Mouse (Mus musculus): Measurements from ENCODE around the gene Rad9a. TPM values are rescaled to one million over a fixed set of nuclear protein-coding genes. Genes with fewer than 3 reads are reported as not detected.

The Rad9a gene
- total and polyA plus RNA-seq, 3 experiments: 21.3 to 37.9 TPM; not detected in 1

DNA sequence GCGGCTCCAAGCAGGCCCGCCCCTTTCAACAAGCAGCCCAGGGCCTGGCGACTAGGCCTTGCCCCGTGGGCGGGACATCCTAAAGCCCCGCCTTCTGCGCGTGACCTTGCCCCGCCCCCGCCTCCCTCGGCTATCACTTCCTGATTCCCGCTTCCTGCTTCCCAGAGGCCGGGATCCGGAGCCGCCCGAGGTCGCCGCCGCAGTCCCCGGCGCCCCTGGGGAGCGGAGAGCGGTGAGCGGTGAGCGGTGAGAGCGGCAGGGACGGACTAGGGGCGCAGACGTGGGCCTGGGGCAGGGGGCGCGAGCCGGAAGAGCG is 53.0 kb downstream of the Rad9a start, which contains the start of gene Coro1b (continued):
- TF ChIP-seq GATA1 (IDR thresholded peaks at IDR 0.05; ENCODE audit: low read depth, low read length): no peak

DNA sequence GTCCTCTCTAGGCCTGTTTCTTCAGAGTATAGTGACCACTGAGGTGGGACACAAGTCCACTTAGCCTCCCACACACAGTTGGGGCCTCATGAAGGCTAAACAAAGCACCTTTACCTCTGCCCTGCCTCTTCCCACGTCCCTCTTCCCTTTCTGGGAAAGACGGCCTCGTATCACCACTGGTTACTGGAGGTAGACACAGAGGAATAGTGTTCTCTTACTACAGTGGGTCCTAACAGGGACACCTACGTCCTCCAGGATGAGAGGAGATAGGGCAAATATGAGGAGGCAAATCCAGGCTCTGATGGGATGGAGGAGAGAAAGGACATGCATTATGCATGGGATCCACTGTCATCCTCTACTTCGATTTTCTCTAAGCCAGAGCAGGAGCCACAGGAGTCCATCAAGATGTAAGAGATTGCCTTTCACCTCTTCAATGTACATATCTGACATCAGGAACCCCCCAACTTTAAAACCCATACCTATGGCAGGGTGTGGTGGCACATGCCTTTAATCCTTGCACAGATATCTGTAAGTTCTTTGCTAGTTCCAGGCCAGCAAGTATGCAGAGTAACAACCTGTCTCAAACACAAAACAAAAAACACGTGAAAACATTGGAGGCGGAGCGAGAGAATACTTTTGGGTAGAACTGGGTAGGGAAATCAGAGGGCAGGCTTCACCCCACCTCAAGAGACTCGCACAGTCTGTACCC is 53.5 kb downstream of the Rad9a start:
- H3K36me3 ChIP-seq (ENCODE audit: control insufficient read depth in 1 of 2, insufficient read depth in 2 of 2, low read length in 2 of 2): peaks cover 0 to 3% of the 10 kb centered on the region in 2 experiments; a peak in 1 of 4 replicates
- DNase-seq (ENCODE audit: low read depth, low spot score): no peak
- no peak for TF ChIP-seq TCF12 (IDR thresholded peaks at IDR 0.05; ENCODE audit: low read depth, low read length)
- no peak for TF ChIP-seq MAZ (IDR thresholded peaks at IDR 0.05; ENCODE audit: low read depth, low read length)
- 0 out of 2 replicates have a peak, but pooled peaks have one; percentile 25 for TF ChIP-seq TBP (IDR thresholded peaks at IDR 0.05; ENCODE audit: low read depth, low read length)
- no peak for TF ChIP-seq ELF1 (IDR thresholded peaks at IDR 0.05; ENCODE audit: low read depth, low read length)
- peak; percentile 88 for TF ChIP-seq MXI1 (IDR thresholded peaks at IDR 0.05; ENCODE audit: low read depth, low read length)
- no peak for TF ChIP-seq SMC3 (IDR thresholded peaks at IDR 0.05; ENCODE audit: low read depth, low read length)
- TF ChIP-seq MAX (IDR thresholded peaks at IDR 0.05; ENCODE audit: low read length): peak; percentile 57; the same call in 1 of the 2 replicates
- TF ChIP-seq SIN3A (IDR thresholded peaks at IDR 0.05; ENCODE audit: low read length): peak; percentile 38
- TF ChIP-seq CHD2 (IDR thresholded peaks at IDR 0.05; ENCODE audit: low read length): no peak
- no peak for TF ChIP-seq CHD1 (IDR thresholded peaks at IDR 0.05; ENCODE audit: low read depth, low read length)
- no peak for TF ChIP-seq CTCF (IDR thresholded peaks at IDR 0.05 in 2 of 3, conservative IDR thresholded peaks at IDR 0.05 in 1 of 3; ENCODE audit: control insufficient read depth in 1 of 3, insufficient read depth in 1 of 3, low read depth in 2 of 3, low read length in 3 of 3, poor library complexity in 1 of 3, severe bottlenecking in 1 of 3)
- no peak for TF ChIP-seq ZMIZ1 (IDR thresholded peaks at IDR 0.05; ENCODE audit: low read depth, low read length)
- TF ChIP-seq MYC (IDR thresholded peaks at IDR 0.05; ENCODE audit: low read depth, low read length): 0 out of 2 replicates have a peak, but pooled peaks have one; percentile 46
- peak overlapping the region; percentile 49 to 79 for H3K4me3 ChIP-seq (ENCODE audit: control insufficient read depth in 1 of 2, insufficient read depth in 1 of 2, low read depth in 2 of 2, low read length in 2 of 2)
- H3K27me3 ChIP-seq (ENCODE audit: control insufficient read depth in 1 of 2, insufficient read depth in 2 of 2, low read length in 2 of 2): no peaks in the 10 kb centered on the region
- no peaks in the 10 kb centered on the region for H3K9me3 ChIP-seq (replicated peaks; ENCODE audit: insufficient read depth, low read length)
- peak overlapping the region; percentile 50 for H3K9ac ChIP-seq (ENCODE audit: control insufficient read depth, low read depth, low read length, poor library complexity, severe bottlenecking)
- no peak overlapping the region for H3K27ac ChIP-seq (ENCODE audit: control insufficient read depth, low read depth, low read length)
- peaks cover 9% of the 10 kb centered on the region for H3K79me2 ChIP-seq (ENCODE audit: control insufficient read depth, insufficient read depth, low read length, poor library complexity)
- H3K4me1 ChIP-seq (ENCODE audit: control insufficient read depth in 1 of 2, insufficient read depth in 2 of 2, low read length in 2 of 2): peaks cover 5 to 14% of the 10 kb centered on the region in 2 experiments; a peak in 3 of 4 replicates

DNA sequence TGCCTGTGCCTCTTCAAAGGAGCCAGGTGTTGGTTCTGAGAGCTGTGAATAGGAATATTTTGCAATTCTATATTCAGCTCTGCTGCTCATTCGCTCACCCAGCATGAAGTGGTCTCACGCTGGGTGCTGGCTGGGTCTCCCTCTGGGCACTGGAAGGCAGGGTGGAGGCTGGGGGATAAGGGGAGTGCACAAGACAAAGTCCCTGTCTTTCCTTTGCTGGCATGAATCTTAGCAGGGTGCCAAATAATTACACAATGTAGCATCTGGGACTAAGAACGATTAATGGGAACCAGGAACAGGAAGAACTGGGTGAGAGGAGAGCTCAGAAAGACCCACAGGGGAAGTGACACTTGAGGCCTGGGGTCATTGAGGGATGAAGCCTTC is 54.4 kb downstream of the Rad9a start:
- peaks cover 5 to 14% of the 10 kb centered on the region in 2 experiments; a peak in 3 of 4 replicates for H3K4me1 ChIP-seq (ENCODE audit: control insufficient read depth in 1 of 2, insufficient read depth in 2 of 2, low read length in 2 of 2)

More for the DNA sequence above, 54.4 kb downstream of the Rad9a start:
- Histone ChIP-seq H3K79me2 (ENCODE audit: control insufficient read depth, insufficient read depth, low read length, poor library complexity) (peaks cover 9% of the 10 kb centered on the region), H3K4me3 (ENCODE audit: control insufficient read depth in 1 of 2, insufficient read depth in 1 of 2, low read depth in 2 of 2, low read length in 2 of 2) (no peak overlapping the region), H3K9me3 (replicated peaks; ENCODE audit: insufficient read depth, low read length) (no peaks in the 10 kb centered on the region), H3K36me3 (ENCODE audit: control insufficient read depth in 1 of 2, insufficient read depth in 2 of 2, low read length in 2 of 2) (peaks cover 0 to 3% of the 10 kb centered on the region in 2 experiments; a peak in 1 of 4 replicates), H3K27me3 (ENCODE audit: control insufficient read depth in 1 of 2, insufficient read depth in 2 of 2, low read length in 2 of 2) (no peaks in the 10 kb centered on the region), H3K9ac (ENCODE audit: control insufficient read depth, low read depth, low read length, poor library complexity, severe bottlenecking) (no peak overlapping the region), H3K27ac (ENCODE audit: control insufficient read depth, low read depth, low read length) (no peak overlapping the region)
- no peak for DNase-seq (ENCODE audit: low read depth, low spot score)
- no peak for TF ChIP-seq UBTF (IDR thresholded peaks at IDR 0.05; ENCODE audit: borderline replicate concordance, insufficient read depth, low read depth, low read length)
- TF ChIP-seq TBP (IDR thresholded peaks at IDR 0.05; ENCODE audit: low read depth, low read length): no peak
- TF ChIP-seq ZKSCAN1 (IDR thresholded peaks at IDR 0.05; ENCODE audit: low read depth, low read length): no peak
- no peak for TF ChIP-seq SIN3A (IDR thresholded peaks at IDR 0.05; ENCODE audit: low read length)
- TF ChIP-seq TCF12 (IDR thresholded peaks at IDR 0.05; ENCODE audit: low read depth, low read length): no peak
- no peak for TF ChIP-seq MYB (IDR thresholded peaks at IDR 0.05; ENCODE audit: low read depth, low read length)
- TF ChIP-seq POLR2A (IDR thresholded peaks at IDR 0.05; ENCODE audit: control insufficient read depth in 1 of 2, insufficient read depth in 1 of 2, low read depth in 1 of 2, low read length in 2 of 2, poor library complexity in 1 of 2): no peak
- no peak for TF ChIP-seq MEF2A (IDR thresholded peaks at IDR 0.05; ENCODE audit: extremely low read depth, insufficient replicate concordance, low read depth, low read length, poor library complexity, severe bottlenecking)
- TF ChIP-seq KAT2A (conservative IDR thresholded peaks at IDR 0.05; ENCODE audit: low read depth, low read length): no peak
- no peak for TF ChIP-seq RCOR1 (IDR thresholded peaks at IDR 0.05; ENCODE audit: low read depth, low read length)
- no peak for TF ChIP-seq HCFC1 (IDR thresholded peaks at IDR 0.05; ENCODE audit: low read depth, low read length)
- no peak for TF ChIP-seq CHD1 (IDR thresholded peaks at IDR 0.05; ENCODE audit: low read depth, low read length)
- no peak for TF ChIP-seq POLR2AphosphoS2 (IDR thresholded peaks at IDR 0.05; ENCODE audit: low read length)
- TF ChIP-seq USF2 (IDR thresholded peaks at IDR 0.05; ENCODE audit: borderline replicate concordance in 1 of 2, insufficient read depth in 1 of 2, low read depth in 1 of 2, low read length in 2 of 2): no peak
- TF ChIP-seq MAZ (IDR thresholded peaks at IDR 0.05; ENCODE audit: low read depth, low read length): no peak
- no peak for TF ChIP-seq GATA1 (IDR thresholded peaks at IDR 0.05; ENCODE audit: low read depth, low read length)
